Mouse (Mus musculus): ENCODE data around the gene Gm21992. TPM values are rescaled to one million over a fixed set of nuclear protein-coding genes. Genes with fewer than 3 reads are reported as not detected.

Gene Gm21992
- total and polyA plus RNA-seq, 3 experiments: 8.0 to 16.9 (median 9.3) TPM

- peak; percentile 96 to 98 for DNase-seq
- 1% methylated on average over 25 of the region's 25 CpGs for WGBS
- TF ChIP-seq CTCF (IDR thresholded peaks at IDR 0.05): peak; percentile 32
- 0 out of 2 replicates have a peak, but pooled peaks have one; percentile 24 for TF ChIP-seq EP300 (IDR thresholded peaks at IDR 0.05; ENCODE audit: insufficient read depth, low read depth, low read length)
- peak; percentile 88 for TF ChIP-seq POLR2A (IDR thresholded peaks at IDR 0.05; ENCODE audit: insufficient read depth, low read depth, low read length)
- no peaks in the 10 kb centered on the region for H3K27me3 ChIP-seq (ENCODE audit: control insufficient read depth, insufficient read depth, low read length)
- H3K4me3 ChIP-seq: peak within 1 kb of the TSS; percentile 55
- H3K4me1 ChIP-seq (ENCODE audit: control insufficient read depth, insufficient read depth, low read length): peaks cover 3% of the 10 kb centered on the region
- H3K9ac ChIP-seq (ENCODE audit: low read depth, low read length): peak within 1 kb of the TSS; percentile 68
- H3K27ac ChIP-seq: peak within 1 kb of the TSS; percentile 49
- no peaks in the 10 kb centered on the region for H3K36me3 ChIP-seq (ENCODE audit: control insufficient read depth, insufficient read depth, low read length)
- intact Hi-C loops (cut with DNase I): loop anchor here (2.0 to 10.0 kb wide), 2 partner anchors 28 to 324 kb away; partner anchors contain the start of genes Gm21992, Pcx and Rbm14
- no peaks in the 10 kb centered on the region for H3K79me2 ChIP-seq (replicated peaks; ENCODE audit: control insufficient read depth, insufficient read depth, low read length)
Observed at GRCm38 (mm10) chr19:4839149-4839548, 27.7 kb upstream of the Gm21992 start, which contains the start of the genes Ccs and Ccdc87. Gene Ccs (minus strand): TSS chr19:4839332. Gene Ccdc87 (plus strand): TSS chr19:4839366.

GRCm38 (mm10) chr19:4838526-4839140 lies 27.2 kb upstream of the Gm21992 start:
- H3K9ac ChIP-seq (ENCODE audit: low read depth, low read length): peak overlapping the region; percentile 68
- no peaks in the 10 kb centered on the region for H3K27me3 ChIP-seq (ENCODE audit: control insufficient read depth, insufficient read depth, low read length)
- no peaks in the 10 kb centered on the region for H3K79me2 ChIP-seq (replicated peaks; ENCODE audit: control insufficient read depth, insufficient read depth, low read length)
- peak overlapping the region; percentile 49 for H3K27ac ChIP-seq
- 21% methylated on average over 10 of the region's 10 CpGs for WGBS
- TF ChIP-seq POLR2A (IDR thresholded peaks at IDR 0.05; ENCODE audit: insufficient read depth, low read depth, low read length) (no peak), EP300 (IDR thresholded peaks at IDR 0.05; ENCODE audit: insufficient read depth, low read depth, low read length) (no peak), CTCF (IDR thresholded peaks at IDR 0.05) (no peak)
- no peak for DNase-seq
- intact Hi-C loops (cut with DNase I): loop anchor here (2.0 to 10.0 kb wide), 2 partner anchors 28 to 324 kb away; partner anchors contain the start of genes Gm21992, Pcx and Rbm14
- H3K4me1 ChIP-seq (ENCODE audit: control insufficient read depth, insufficient read depth, low read length): peaks cover 3% of the 10 kb centered on the region
- peak overlapping the region; percentile 55 for H3K4me3 ChIP-seq
- no peaks in the 10 kb centered on the region for H3K36me3 ChIP-seq (ENCODE audit: control insufficient read depth, insufficient read depth, low read length)

- Histone ChIP-seq H3K79me2 (replicated peaks; ENCODE audit: control insufficient read depth, insufficient read depth, low read length) (no peaks in the 10 kb centered on the region), H3K27me3 (ENCODE audit: control insufficient read depth, insufficient read depth, low read length) (no peaks in the 10 kb centered on the region), H3K4me1 (ENCODE audit: control insufficient read depth, insufficient read depth, low read length) (peaks cover 3% of the 10 kb centered on the region), H3K9ac (ENCODE audit: low read depth, low read length) (no peak overlapping the region), H3K36me3 (ENCODE audit: control insufficient read depth, insufficient read depth, low read length) (no peaks in the 10 kb centered on the region), H3K4me3 (no peak overlapping the region), H3K27ac (no peak overlapping the region)
- WGBS: 93% methylated on average over 6 of the region's 6 CpGs
- no peak for DNase-seq
- intact Hi-C loops (cut with DNase I): loop anchor here (10.0 kb wide), 1 partner anchor 322 kb away; the partner anchor contains the start of gene Pcx
- TF ChIP-seq EP300 (IDR thresholded peaks at IDR 0.05; ENCODE audit: insufficient read depth, low read depth, low read length): no peak
- TF ChIP-seq POLR2A (IDR thresholded peaks at IDR 0.05; ENCODE audit: insufficient read depth, low read depth, low read length): no peak
- no peak for TF ChIP-seq CTCF (IDR thresholded peaks at IDR 0.05)
Observed at GRCm38 (mm10) chr19:4837049-4837448, 25.6 kb upstream of the Gm21992 start.

GRCm38 (mm10) chr19:4836096-4836495 lies 24.7 kb upstream of the Gm21992 start:
- Histone ChIP-seq H3K27me3 (ENCODE audit: control insufficient read depth, insufficient read depth, low read length) (no peaks in the 10 kb centered on the region), H3K4me1 (ENCODE audit: control insufficient read depth, insufficient read depth, low read length) (peaks cover 3% of the 10 kb centered on the region), H3K36me3 (ENCODE audit: control insufficient read depth, insufficient read depth, low read length) (no peaks in the 10 kb centered on the region), H3K9ac (ENCODE audit: low read depth, low read length) (no peak overlapping the region), H3K27ac (no peak overlapping the region), H3K79me2 (replicated peaks; ENCODE audit: control insufficient read depth, insufficient read depth, low read length) (no peaks in the 10 kb centered on the region), H3K4me3 (no peak overlapping the region)
- WGBS: 91% methylated on average over 2 of the region's 2 CpGs
- intact Hi-C loops (cut with DNase I): loop anchor here (10.0 kb wide), 1 partner anchor 321 kb away; the partner anchor contains the start of gene Pcx
- TF ChIP-seq CTCF (IDR thresholded peaks at IDR 0.05): no peak
- TF ChIP-seq POLR2A (IDR thresholded peaks at IDR 0.05; ENCODE audit: insufficient read depth, low read depth, low read length): no peak
- DNase-seq: no peak

GRCm38 (mm10) chr19:4833977-4834376 lies 22.6 kb upstream of the Gm21992 start:
- Histone ChIP-seq H3K36me3 (ENCODE audit: control insufficient read depth, insufficient read depth, low read length) (no peaks in the 10 kb centered on the region), H3K4me3 (no peak overlapping the region), H3K4me1 (ENCODE audit: control insufficient read depth, insufficient read depth, low read length) (peaks cover 3% of the 10 kb centered on the region), H3K9ac (ENCODE audit: low read depth, low read length) (no peak overlapping the region), H3K27ac (no peak overlapping the region), H3K79me2 (replicated peaks; ENCODE audit: control insufficient read depth, insufficient read depth, low read length) (no peaks in the 10 kb centered on the region), H3K27me3 (ENCODE audit: control insufficient read depth, insufficient read depth, low read length) (no peaks in the 10 kb centered on the region)
- no peak for TF ChIP-seq CTCF (IDR thresholded peaks at IDR 0.05)
- no peak for TF ChIP-seq POLR2A (IDR thresholded peaks at IDR 0.05; ENCODE audit: insufficient read depth, low read depth, low read length)
- no peak for TF ChIP-seq EP300 (IDR thresholded peaks at IDR 0.05; ENCODE audit: insufficient read depth, low read depth, low read length)
- intact Hi-C loops (cut with DNase I): loop anchor here (10.0 kb wide), 1 partner anchor 319 kb away; the partner anchor contains the start of gene Pcx
- DNase-seq: peak in 1 of 2 experiments; percentile 11
- WGBS: 82% methylated on average over 8 of the region's 8 CpGs

GRCm38 (mm10) chr19:4829156-4829555 lies 17.7 kb upstream of the Gm21992 start:
- Histone ChIP-seq H3K27ac (no peak overlapping the region), H3K4me1 (ENCODE audit: control insufficient read depth, insufficient read depth, low read length) (no peaks in the 10 kb centered on the region), H3K79me2 (replicated peaks; ENCODE audit: control insufficient read depth, insufficient read depth, low read length) (no peaks in the 10 kb centered on the region), H3K9ac (ENCODE audit: low read depth, low read length) (no peak overlapping the region), H3K36me3 (ENCODE audit: control insufficient read depth, insufficient read depth, low read length) (no peaks in the 10 kb centered on the region), H3K27me3 (ENCODE audit: control insufficient read depth, insufficient read depth, low read length) (no peaks in the 10 kb centered on the region), H3K4me3 (no peak overlapping the region)
- intact Hi-C loops (cut with DNase I): no loop called here
- TF ChIP-seq POLR2A (IDR thresholded peaks at IDR 0.05; ENCODE audit: insufficient read depth, low read depth, low read length) (no peak), CTCF (IDR thresholded peaks at IDR 0.05) (no peak), EP300 (IDR thresholded peaks at IDR 0.05; ENCODE audit: insufficient read depth, low read depth, low read length) (no peak)
- peak; percentile 73 to 79 for DNase-seq
- WGBS: 51% methylated on average over 7 of the region's 7 CpGs
